8 mouse cellular contexts compared by ENCODE assay signal in the genomic region with DNA sequence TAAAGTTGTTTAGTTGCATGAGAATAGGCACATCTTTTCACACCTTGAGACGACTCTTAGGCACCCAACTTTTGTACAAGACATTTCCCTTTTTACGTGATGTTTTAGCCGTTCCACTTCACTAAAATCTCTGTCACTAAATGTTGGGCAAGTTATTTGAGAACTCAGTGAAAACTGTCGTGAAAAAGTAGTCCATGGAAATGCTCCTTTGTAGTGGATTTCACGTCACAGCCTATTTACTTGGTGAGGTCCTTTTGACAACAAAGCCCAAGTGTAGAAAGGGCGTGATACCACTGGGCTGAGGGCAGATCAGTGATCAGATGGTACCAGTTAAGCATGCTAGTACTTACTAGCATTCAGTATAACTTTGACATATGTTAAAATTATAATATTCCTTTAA. TPM values are rescaled to one million over a fixed set of nuclear protein-coding genes. Genes with fewer than 3 reads are reported as not detected.
DNase-seq lines count a peak whose midpoint lies in the region; ATAC-seq and TF ChIP-seq lines count a peak whose summit lies in the region.

No protein-coding gene starts in this region.

- H3K9me3 ChIP-seq in kidney, embryonic 14.5 days (ENCODE audit: control insufficient read depth, low read length): no peaks in the 10 kb centered on the region
- H3K9me3 ChIP-seq in hindbrain, embryonic 14.5 days (ENCODE audit: control insufficient read depth, low read length): no peaks in the 10 kb centered on the region
- H3K9me3 ChIP-seq in midbrain, postnatal 0 days (ENCODE audit: low read length): no peaks in the 10 kb centered on the region

- DNase-seq in kidney, postnatal 36 days: no peak
- no peak for DNase-seq in hindbrain, embryonic 14.5 days (ENCODE audit: low spot score)
- no peak for DNase-seq in midbrain, postnatal 0 days (ENCODE audit: low spot score)
- DNase-seq in left cerebral cortex, postnatal 4 days: no peak
- DNase-seq in cerebellum, adult 8-10 months: no peak
- DNase-seq in thymus, postnatal 10 days (ENCODE audit: low spot score in 2 of 2): no peak

- H3K27ac ChIP-seq in kidney, embryonic 14.5 days (ENCODE audit: low read depth, low read length): no peak overlapping the region
- no peak overlapping the region for H3K27ac ChIP-seq in brown adipose tissue, adult 24 weeks (replicated peaks; ENCODE audit: low read depth, low read length)
- H3K27ac ChIP-seq in hindbrain, embryonic 14.5 days: no peak overlapping the region
- H3K27ac ChIP-seq in midbrain, postnatal 0 days (ENCODE audit: low read depth, low read length): no peak overlapping the region

- intact Hi-C loops in left cerebral cortex, postnatal 4 days (cut with DNase I): no loop called here

- peaks cover 4% of the 10 kb centered on the region for H3K4me1 ChIP-seq in kidney, embryonic 14.5 days (ENCODE audit: control insufficient read depth, insufficient read depth, low read length)
- H3K4me1 ChIP-seq in brown adipose tissue, adult 24 weeks (ENCODE audit: control insufficient read depth, insufficient read depth, insufficient read length, low read length): no peaks in the 10 kb centered on the region
- peaks cover 25% of the 10 kb centered on the region for H3K4me1 ChIP-seq in hindbrain, embryonic 14.5 days (replicated peaks; ENCODE audit: control insufficient read depth, insufficient read depth, low read length)
- H3K4me1 ChIP-seq in midbrain, postnatal 0 days (ENCODE audit: insufficient read depth, low read length): no peaks in the 10 kb centered on the region

- no peaks in the 10 kb centered on the region for H3K36me3 ChIP-seq in kidney, embryonic 14.5 days (ENCODE audit: control insufficient read depth, insufficient read depth, low read length)
- no peaks in the 10 kb centered on the region for H3K36me3 ChIP-seq in hindbrain, embryonic 14.5 days (replicated peaks; ENCODE audit: control insufficient read depth, insufficient read depth)
- no peaks in the 10 kb centered on the region for H3K36me3 ChIP-seq in midbrain, postnatal 0 days (ENCODE audit: insufficient read depth, low read length)

- H3K4me2 ChIP-seq in kidney, embryonic 14.5 days (replicated peaks; ENCODE audit: low read depth, low read length): peak overlapping the region; percentile 90
- H3K4me2 ChIP-seq in hindbrain, embryonic 14.5 days (replicated peaks): peak overlapping the region; percentile 90
- H3K4me2 ChIP-seq in midbrain, postnatal 0 days (ENCODE audit: low read depth, low read length, poor library complexity, severe bottlenecking): peak overlapping the region; percentile 83

- peak overlapping the region; percentile 93 for H3K9ac ChIP-seq in kidney, embryonic 14.5 days (ENCODE audit: low read depth, low read length)
- peak overlapping the region; percentile 92 for H3K9ac ChIP-seq in hindbrain, embryonic 14.5 days
- no peak overlapping the region for H3K9ac ChIP-seq in midbrain, postnatal 0 days (replicated peaks; ENCODE audit: low read length, poor library complexity, severe bottlenecking)

- ATAC-seq in kidney, embryonic 14.5 days (ENCODE audit: low FRiP score, low TSS enrichment): no peak
- no peak for ATAC-seq in hindbrain, embryonic 14.5 days (ENCODE audit: low FRiP score)
- ATAC-seq in midbrain, postnatal 0 days (ENCODE audit: low FRiP score): no peak

- H3K4me3 ChIP-seq in kidney, embryonic 14.5 days (ENCODE audit: low read length): peak overlapping the region; percentile 71
- H3K4me3 ChIP-seq in brown adipose tissue, adult 24 weeks (ENCODE audit: insufficient read depth, low read depth, low read length): peak overlapping the region; percentile 83
- peak overlapping the region; percentile 97 for H3K4me3 ChIP-seq in hindbrain, embryonic 14.5 days (replicated peaks; ENCODE audit: low read length)
- peak overlapping the region; percentile 77 for H3K4me3 ChIP-seq in midbrain, postnatal 0 days (ENCODE audit: low read depth, low read length)

- no peaks in the 10 kb centered on the region for H3K27me3 ChIP-seq in kidney, embryonic 14.5 days (ENCODE audit: control insufficient read depth, insufficient read depth, low read length)
- H3K27me3 ChIP-seq in hindbrain, embryonic 14.5 days (ENCODE audit: control insufficient read depth, insufficient read depth, low read length): no peaks in the 10 kb centered on the region
- H3K27me3 ChIP-seq in midbrain, postnatal 0 days (ENCODE audit: insufficient read depth, low read length): no peaks in the 10 kb centered on the region

- TF ChIP-seq CTCF in midbrain, postnatal 0 days (IDR thresholded peaks at IDR 0.05): no peak

- 4% methylated on average over 6 of the region's 6 CpGs for WGBS in kidney, embryonic 14.5 days
- 10% methylated on average over 6 of the region's 6 CpGs for WGBS in hindbrain, embryonic 14.5 days
- WGBS in midbrain, postnatal 0 days: 7% methylated on average over 6 of the region's 6 CpGs

RNA-seq across cellular contexts. Expression of gene Ubtd2, which starts 1.2 kb away (rescaled TPM):
- polyA plus RNA-seq in kidney, embryonic 14.5 days (2014; fragmentation: Nextera tagmentation; extraction: Ambion mirVana): 47.9 and 61.5 TPM in 2 replicates
- 2.6 and 2.7 TPM in 2 replicates for polyA plus RNA-seq in brown adipose tissue, adult 24 weeks (2012; ENCODE audit: insufficient read depth, insufficient read length, missing spikeins)
- 53.7 and 55.9 TPM in 2 replicates for polyA plus RNA-seq in hindbrain, embryonic 14.5 days (2014; fragmentation: Nextera tagmentation; extraction: Ambion mirVana)
- 57.5 and 61.1 TPM in 2 replicates for total RNA-seq in midbrain, postnatal 0 days (2014; rRNA removed)
- polyA plus RNA-seq in midbrain, postnatal 0 days (2015; fragmentation: Nextera tagmentation; extraction: Ambion mirVana): 28.5 and 32.4 TPM in 2 replicates
- total RNA-seq in left cerebral cortex, postnatal 4 days (2021): 10 to 100 TPM; 65.6 to 68.6 TPM
